Mouse (Mus musculus): Measurements from ENCODE around the gene Use1.

The Use1 gene

GRCm38 (mm10) chr8:71379008-71379407, 12.4 kb downstream of the Use1 start:
- no peak for DNase-seq

GRCm38 (mm10) chr8:71379512-71380075, 12.9 kb downstream of the Use1 start:
- DNase-seq, result no peak

GRCm38 (mm10) chr8:71380178-71381171, 13.8 kb downstream of the Use1 start:
- DNase-seq, result no peak

GRCm38 (mm10) chr8:71381421-71381970, 14.8 kb downstream of the Use1 start, which contains the start of gene Nr2f6:
TSS of gene Nr2f6 (minus strand) at chr8:71381960.
- DNase-seq, result peak; percentile 46 to 59

- DNase-seq, result peak; percentile 82 to 85
Observed at GRCm38 (mm10) chr8:71381971-71382961, 15.6 kb downstream of the Use1 start.

- DNase-seq, result no peak
Observed at GRCm38 (mm10) chr8:71383396-71383795, 16.7 kb downstream of the Use1 start.

- no peak for DNase-seq
Observed at GRCm38 (mm10) chr8:71383860-71384259, 17.2 kb downstream of the Use1 start.

GRCm38 (mm10) chr8:71385212-71385835, 18.7 kb downstream of the Use1 start:
- DNase-seq, result no peak

- no peak for DNase-seq
Observed at GRCm38 (mm10) chr8:71388267-71388666, 21.6 kb downstream of the Use1 start.

- DNase-seq, result peak in 1 of 2 experiments; percentile 1
Observed at GRCm38 (mm10) chr8:71391696-71392095, 25.0 kb downstream of the Use1 start.

- peak in 1 of 2 experiments; percentile 1 for DNase-seq
Observed at GRCm38 (mm10) chr8:71392391-71392790, 25.7 kb downstream of the Use1 start.

GRCm38 (mm10) chr8:71392871-71393270, 26.2 kb downstream of the Use1 start:
- DNase-seq, result peak in 1 of 2 experiments; percentile 5

- peak in 1 of 2 experiments; percentile 3 for DNase-seq
Observed at GRCm38 (mm10) chr8:71394481-71394880, 27.8 kb downstream of the Use1 start.

GRCm38 (mm10) chr8:71395071-71395470, 28.4 kb downstream of the Use1 start:
- DNase-seq, result peak; percentile 1 to 3

GRCm38 (mm10) chr8:71395629-71396028, 29.0 kb downstream of the Use1 start, which contains the start of gene Ushbp1:
TSS of gene Ushbp1 (minus strand) at chr8:71395802.
- DNase-seq, result peak; percentile 3 to 7

GRCm38 (mm10) chr8:71396639-71397305, 30.1 kb downstream of the Use1 start, which contains the start of gene Babam1:
TSS of gene Babam1 (plus strand) at chr8:71396861.
- peak; percentile 81 for DNase-seq

GRCm38 (mm10) chr8:71397701-71398100, 31.1 kb downstream of the Use1 start:
- peak; percentile 1 to 9 for DNase-seq

GRCm38 (mm10) chr8:71400826-71401225, 34.2 kb downstream of the Use1 start:
- DNase-seq, result peak in 1 of 2 experiments; percentile 1

GRCm38 (mm10) chr8:71401454-71401853, 34.8 kb downstream of the Use1 start:
- peak in 1 of 2 experiments; percentile 3 for DNase-seq

- peak in 1 of 2 experiments; percentile 2 for DNase-seq
Observed at GRCm38 (mm10) chr8:71402446-71402964, 35.9 kb downstream of the Use1 start.

Measured in spleen, adult 18-20 months (tissue).